16 mouse cellular contexts compared by ENCODE assay signal in the genomic region with DNA sequence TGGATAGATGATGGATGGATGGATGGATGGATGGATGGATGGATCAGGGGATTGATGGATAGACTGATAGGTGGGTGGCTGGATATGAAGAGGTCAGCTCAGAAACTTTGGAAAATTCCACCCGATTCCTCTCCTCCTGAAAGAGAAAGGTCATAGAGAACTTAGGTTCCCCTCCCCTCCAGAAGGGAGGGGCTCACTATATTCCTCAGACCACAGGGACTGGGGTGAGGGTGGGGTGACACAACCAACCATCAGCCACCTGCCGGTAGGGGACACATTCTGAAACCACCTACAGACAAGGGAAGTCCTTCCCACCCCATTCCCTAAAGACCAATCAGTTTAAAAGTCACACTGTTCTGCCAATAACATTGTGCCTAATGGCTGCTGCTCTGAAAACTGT. TPM values are rescaled to one million over a fixed set of nuclear protein-coding genes. Genes with fewer than 3 reads are reported as not detected.
DNase-seq lines count a peak whose midpoint lies in the region; ATAC-seq lines count a peak whose summit lies in the region.
"Had no signal": no experiment of that assay in that cellular context is flagged by ENCODE, and none has a peak within 500 bp of the region (broad histone marks: within the 10 kb centered on the region; RNA-seq: fewer than 3 reads in every experiment).

No protein-coding gene starts in this region.

- H3K27me3 ChIP-seq in heart, embryonic 11.5 days (ENCODE audit: control insufficient read depth, insufficient read depth, low read length) = no peaks in the 10 kb centered on the region
- H3K27me3 ChIP-seq in heart, embryonic 10.5 days (ENCODE audit: insufficient read depth, poor library complexity, severe bottlenecking) = no peaks in the 10 kb centered on the region
- H3K27me3 ChIP-seq in midbrain, embryonic 11.5 days (ENCODE audit: control insufficient read depth, insufficient read depth, low read length) = no peaks in the 10 kb centered on the region
- H3K27me3 ChIP-seq in midbrain, embryonic 15.5 days (replicated peaks) = no peaks in the 10 kb centered on the region
- H3K27me3 ChIP-seq in intestine, embryonic 14.5 days (replicated peaks; ENCODE audit: control insufficient read depth, insufficient read depth, low read length) = no peaks in the 10 kb centered on the region
- H3K27me3 ChIP-seq in stomach, embryonic 16.5 days (ENCODE audit: control insufficient read depth, insufficient read depth, low read length) = no peaks in the 10 kb centered on the region

- no peaks in the 10 kb centered on the region for H3K4me1 ChIP-seq in heart, embryonic 11.5 days (ENCODE audit: control insufficient read depth, insufficient read depth, low read length)
- no peaks in the 10 kb centered on the region for H3K4me1 ChIP-seq in heart, embryonic 10.5 days
- no peaks in the 10 kb centered on the region for H3K4me1 ChIP-seq in midbrain, embryonic 11.5 days (ENCODE audit: control insufficient read depth, insufficient read depth, low read length)
- no peaks in the 10 kb centered on the region for H3K4me1 ChIP-seq in midbrain, embryonic 15.5 days
- no peaks in the 10 kb centered on the region for H3K4me1 ChIP-seq in intestine, embryonic 14.5 days (replicated peaks; ENCODE audit: control insufficient read depth, insufficient read depth, low read length)
- no peaks in the 10 kb centered on the region for H3K4me1 ChIP-seq in stomach, embryonic 16.5 days (ENCODE audit: control insufficient read depth, insufficient read depth, low read length)

- no peak overlapping the region for H3K4me2 ChIP-seq in heart, embryonic 11.5 days
- no peak overlapping the region for H3K4me2 ChIP-seq in midbrain, embryonic 11.5 days
- no peak overlapping the region for H3K4me2 ChIP-seq in midbrain, embryonic 15.5 days
- no peak overlapping the region for H3K4me2 ChIP-seq in intestine, embryonic 14.5 days (ENCODE audit: low read length)
- no peak overlapping the region for H3K4me2 ChIP-seq in stomach, embryonic 16.5 days (ENCODE audit: low read depth, low read length)

- H3K4me3 ChIP-seq in heart, embryonic 11.5 days (ENCODE audit: low read depth, low read length) = no peak overlapping the region
- H3K4me3 ChIP-seq in heart, embryonic 10.5 days = no peak overlapping the region
- no peak overlapping the region for H3K4me3 ChIP-seq in midbrain, embryonic 11.5 days (ENCODE audit: low read depth, low read length)
- no peak overlapping the region for H3K4me3 ChIP-seq in midbrain, embryonic 15.5 days
- no peak overlapping the region for H3K4me3 ChIP-seq in intestine, embryonic 14.5 days (ENCODE audit: low read depth, low read length)
- no peak overlapping the region for H3K4me3 ChIP-seq in stomach, embryonic 16.5 days (replicated peaks; ENCODE audit: low read length)
- H3K4me3 ChIP-seq: left cerebral cortex, adult 2 months had no signal

- H3K9ac ChIP-seq in heart, embryonic 11.5 days (ENCODE audit: low read depth, low read length) = no peak overlapping the region
- H3K9ac ChIP-seq in midbrain, embryonic 11.5 days (ENCODE audit: low read length) = no peak overlapping the region
- no peak overlapping the region for H3K9ac ChIP-seq in midbrain, embryonic 15.5 days
- no peak overlapping the region for H3K9ac ChIP-seq in intestine, embryonic 14.5 days (ENCODE audit: low read length)
- H3K9ac ChIP-seq in stomach, embryonic 16.5 days (ENCODE audit: low read length) = no peak overlapping the region
- H3K9ac ChIP-seq: liver, embryonic 14.5 days had no signal

- H3K9me3 ChIP-seq in heart, embryonic 11.5 days (replicated peaks; ENCODE audit: control insufficient read depth, low read length) = peaks cover 24% of the 10 kb centered on the region
- peaks cover 48% of the 10 kb centered on the region for H3K9me3 ChIP-seq in heart, embryonic 10.5 days
- H3K9me3 ChIP-seq in midbrain, embryonic 11.5 days (ENCODE audit: control insufficient read depth, low read length) = peaks cover 32% of the 10 kb centered on the region
- peaks cover 29% of the 10 kb centered on the region for H3K9me3 ChIP-seq in midbrain, embryonic 15.5 days
- peaks cover 20% of the 10 kb centered on the region for H3K9me3 ChIP-seq in intestine, embryonic 14.5 days (ENCODE audit: control insufficient read depth, low read length)
- peaks cover 12% of the 10 kb centered on the region; the same call in 1 of the 2 replicates for H3K9me3 ChIP-seq in stomach, embryonic 16.5 days (replicated peaks; ENCODE audit: control insufficient read depth, low read length)

- peak; percentile 35; the same call in 1 of the 2 replicates for ATAC-seq in heart, embryonic 11.5 days (replicated peaks; ENCODE audit: insufficient number of reproducible peaks, low FRiP score, low TSS enrichment)
- ATAC-seq in midbrain, embryonic 11.5 days (ENCODE audit: low FRiP score) = peak; percentile 49
- ATAC-seq in midbrain, embryonic 15.5 days (replicated peaks) = no peak
- peak; percentile 29; the same call in 1 of the 2 replicates for ATAC-seq in intestine, embryonic 14.5 days (replicated peaks; ENCODE audit: low FRiP score, low TSS enrichment, low read depth)
- ATAC-seq in stomach, embryonic 16.5 days (ENCODE audit: insufficient read depth, low FRiP score) = peak; percentile 15; the same call in 1 of the 2 replicates

- DNase-seq in heart, embryonic 10.5 days (ENCODE audit: low spot score) = no peak
- DNase-seq in midbrain, embryonic 11.5 days (ENCODE audit: low spot score, missing footprints) = no peak
- no peak for DNase-seq in intestine, embryonic 14.5 days (ENCODE audit: low spot score)
- DNase-seq in layer of hippocampus, adult 9-11 months = no peak
- DNase-seq: cerebellum, adult 9-10 months; thymus, postnatal 25 days had no signal

- WGBS in heart, embryonic 11.5 days (ENCODE audit: insufficient replicate concordance) = 77% methylated on average over 2 of the region's 2 CpGs
- WGBS in heart, embryonic 10.5 days = 83% methylated on average over 2 of the region's 2 CpGs
- 87% methylated on average over 2 of the region's 2 CpGs for WGBS in midbrain, embryonic 11.5 days
- WGBS in midbrain, embryonic 15.5 days = 88% methylated on average over 2 of the region's 2 CpGs
- 86% methylated on average over 2 of the region's 2 CpGs for WGBS in intestine, embryonic 14.5 days
- WGBS in stomach, embryonic 16.5 days = 82% methylated on average over 2 of the region's 2 CpGs

- no peaks in the 10 kb centered on the region for H3K36me3 ChIP-seq in heart, embryonic 11.5 days (ENCODE audit: control insufficient read depth, insufficient read depth, low read length)
- no peaks in the 10 kb centered on the region for H3K36me3 ChIP-seq in heart, embryonic 10.5 days
- H3K36me3 ChIP-seq in midbrain, embryonic 11.5 days (ENCODE audit: control insufficient read depth, insufficient read depth, low read length) = no peaks in the 10 kb centered on the region
- no peaks in the 10 kb centered on the region for H3K36me3 ChIP-seq in midbrain, embryonic 15.5 days (replicated peaks)
- H3K36me3 ChIP-seq in intestine, embryonic 14.5 days (ENCODE audit: control insufficient read depth, insufficient read depth, low read length) = no peaks in the 10 kb centered on the region
- no peaks in the 10 kb centered on the region for H3K36me3 ChIP-seq in stomach, embryonic 16.5 days (ENCODE audit: control insufficient read depth, insufficient read depth, low read length)

- H3K27ac ChIP-seq in heart, embryonic 11.5 days (ENCODE audit: low read depth, low read length) = no peak overlapping the region
- H3K27ac ChIP-seq in heart, embryonic 10.5 days = no peak overlapping the region
- H3K27ac ChIP-seq in midbrain, embryonic 11.5 days (ENCODE audit: low read depth, low read length) = no peak overlapping the region
- H3K27ac ChIP-seq in midbrain, embryonic 15.5 days = no peak overlapping the region
- H3K27ac ChIP-seq in intestine, embryonic 14.5 days (ENCODE audit: low read depth) = no peak overlapping the region
- H3K27ac ChIP-seq in stomach, embryonic 16.5 days (ENCODE audit: low read length) = no peak overlapping the region
- H3K27ac ChIP-seq: left cerebral cortex, adult 2 months; liver, embryonic 14.5 days; macrophage had no signal

RNA-seq across cellular contexts. Expression of gene Smok2a, which starts 14.5 kb away (rescaled TPM):
- polyA plus RNA-seq in heart, embryonic 11.5 days (2014; fragmentation: Nextera tagmentation; extraction: Ambion mirVana) = not detected in 2 replicates
- not detected in 2 replicates for polyA plus RNA-seq in heart, embryonic 10.5 days (2016; fragmentation: Nextera tagmentation; extraction: Ambion mirVana)
- not detected in 2 replicates for polyA plus RNA-seq in midbrain, embryonic 11.5 days (2014; fragmentation: Nextera tagmentation; extraction: Ambion mirVana)
- polyA plus RNA-seq in midbrain, embryonic 15.5 days (2015; fragmentation: Nextera tagmentation; extraction: Ambion mirVana) = not detected in 2 replicates
- not detected in 2 replicates for polyA plus RNA-seq in intestine, embryonic 14.5 days (2014; fragmentation: Nextera tagmentation; extraction: Ambion mirVana)
- not detected in 2 replicates for polyA plus RNA-seq in stomach, embryonic 16.5 days (2015; fragmentation: Nextera tagmentation; extraction: Ambion mirVana)
- polyA plus RNA-seq: brain, embryonic 14.5 days; heart, embryonic 14.5 days; kidney, embryonic 14.5 days; liver, embryonic 14.5 days; macrophage; neural tube, embryonic 14.5 days had no signal

RNA-seq across cellular contexts. Expression of gene Smok2b, which starts 23.6 kb away (rescaled TPM):
- polyA plus RNA-seq in heart, embryonic 11.5 days (2014; fragmentation: Nextera tagmentation; extraction: Ambion mirVana) = not detected in 2 replicates
- not detected in 2 replicates for polyA plus RNA-seq in heart, embryonic 10.5 days (2016; fragmentation: Nextera tagmentation; extraction: Ambion mirVana)
- polyA plus RNA-seq in midbrain, embryonic 11.5 days (2014; fragmentation: Nextera tagmentation; extraction: Ambion mirVana) = not detected in 2 replicates
- not detected in 2 replicates for polyA plus RNA-seq in midbrain, embryonic 15.5 days (2015; fragmentation: Nextera tagmentation; extraction: Ambion mirVana)
- not detected in 2 replicates for polyA plus RNA-seq in intestine, embryonic 14.5 days (2014; fragmentation: Nextera tagmentation; extraction: Ambion mirVana)
- not detected in 2 replicates for polyA plus RNA-seq in stomach, embryonic 16.5 days (2015; fragmentation: Nextera tagmentation; extraction: Ambion mirVana)
- polyA plus RNA-seq: brain, embryonic 14.5 days; heart, embryonic 14.5 days; kidney, embryonic 14.5 days; liver, embryonic 14.5 days; macrophage; neural tube, embryonic 14.5 days had no signal
